Mouse (Mus musculus) lung, postnatal 0 days (tissue): Measurements from ENCODE around the gene G430095P16Rik.

Experiments
- CTCF ChIP-seq: IDR thresholded peaks from 2 replicates; pipeline ENCODE4 v1.5.1; 2016; ENCODE audit warnings: antibody characterized with exemption, mild to moderate bottlenecking
- EP300 ChIP-seq: IDR thresholded peaks from 2 replicates; pipeline ENCODE4 v1.6.1; 2016; ENCODE audit warnings: antibody characterized with exemption, mild to moderate bottlenecking, control low read depth

DNA sequence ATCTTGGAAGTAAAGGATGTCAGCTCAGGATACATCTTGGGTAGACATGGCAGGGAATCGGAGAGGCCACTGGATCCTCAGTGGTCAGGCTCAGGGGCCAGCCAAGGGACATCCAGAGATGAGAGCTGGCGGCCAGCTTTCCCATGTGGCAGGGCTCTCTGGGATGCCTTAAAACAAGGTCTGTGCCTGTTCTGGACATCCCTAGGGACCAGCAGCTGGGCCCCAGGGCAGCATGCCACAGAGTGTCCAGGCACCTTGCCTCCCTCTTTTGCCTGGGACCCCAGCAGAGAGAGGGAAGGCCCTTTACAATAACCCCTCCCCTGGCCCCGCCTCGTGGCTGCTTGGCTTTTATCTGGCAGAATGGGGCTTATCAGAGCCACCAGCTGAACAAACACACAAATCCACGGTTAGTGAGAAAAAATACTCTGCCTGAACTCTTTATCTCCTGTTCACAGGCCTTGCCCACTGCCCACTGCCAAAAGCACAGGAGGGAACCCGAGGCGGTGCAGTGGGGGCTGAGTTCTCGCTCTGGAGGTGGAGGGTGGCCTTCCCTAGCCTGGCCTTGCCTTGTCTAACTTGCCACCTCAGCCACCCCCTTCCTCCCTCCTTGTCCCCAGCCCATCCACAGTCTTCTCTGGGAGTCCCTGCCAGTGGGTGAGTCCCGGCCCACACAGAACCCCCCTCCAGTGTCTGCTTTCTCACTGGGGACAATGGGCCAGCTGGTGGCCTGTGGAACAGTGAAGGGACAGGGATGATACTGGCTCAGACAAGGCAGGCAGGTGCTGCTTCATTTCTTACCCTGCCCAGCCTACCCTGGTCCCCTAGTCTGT lies 7.9 kb downstream of the G430095P16Rik start:
- TF ChIP-seq CTCF (no peak), EP300 (no peak)
